Mouse (Mus musculus) embryo, embryonic 10.5 days (tissue): ENCODE measurements around the gene Gm44503.

Experiments used
- DNase-seq: peaks from one replicate; pipeline ENCODE4 v3.0.0-alpha.2; 2015; ENCODE audit warnings: low spot score

Gm44503 gene

GRCm38 (mm10) chr9:73030443-73030842, 71.8 kb downstream of the Gm44503 start:
- DNase-seq = no peak

- DNase-seq = no peak
These were observed 72.8 kb downstream of the Gm44503 start for GRCm38 (mm10) chr9:73031421-73031820.

GRCm38 (mm10) chr9:73033406-73033805, 74.8 kb downstream of the Gm44503 start:
- DNase-seq = no peak

GRCm38 (mm10) chr9:73039222-73039945, 80.7 kb downstream of the Gm44503 start:
- peak; percentile 94 for DNase-seq

- DNase-seq = no peak
These were observed 81.4 kb downstream of the Gm44503 start, which contains the start of gene Pigb for GRCm38 (mm10) chr9:73040080-73040479. Pigb (minus strand) TSS chr9:73040378.

- peak; percentile 91 for DNase-seq
These were observed 85.8 kb downstream of the Gm44503 start, which contains the start of gene Rab27a for GRCm38 (mm10) chr9:73044146-73045079. Rab27a (plus strand) TSS chr9:73044854.

- peak; percentile 18 for DNase-seq
These were observed 86.6 kb downstream of the Gm44503 start for GRCm38 (mm10) chr9:73045204-73045603.

GRCm38 (mm10) chr9:73045711-73046110, 87.1 kb downstream of the Gm44503 start:
- DNase-seq = no peak

- DNase-seq = no peak
These were observed 89.3 kb downstream of the Gm44503 start for GRCm38 (mm10) chr9:73047906-73048305.

- peak; percentile 32 for DNase-seq
These were observed 90.3 kb downstream of the Gm44503 start for GRCm38 (mm10) chr9:73048927-73049326.

- DNase-seq = no peak
These were observed 91.2 kb downstream of the Gm44503 start for GRCm38 (mm10) chr9:73049833-73050232.

- no peak for DNase-seq
These were observed 92.0 kb downstream of the Gm44503 start for GRCm38 (mm10) chr9:73050606-73051005.

GRCm38 (mm10) chr9:73055441-73055911, 96.8 kb downstream of the Gm44503 start:
- DNase-seq = no peak

- DNase-seq = no peak
These were observed 100.6 kb downstream of the Gm44503 start for GRCm38 (mm10) chr9:73059224-73059623.

GRCm38 (mm10) chr9:73063621-73064290, 105.1 kb downstream of the Gm44503 start:
- peak; percentile 52 for DNase-seq
